Mouse (Mus musculus) liver, adult 2 months (tissue): Measurements from ENCODE around the gene Shox2.

Experiments
- CTCF ChIP-seq: fragments of 200-500 bp; IDR thresholded peaks from 2 replicates; pipeline ENCODE4 v1.5.1; 2011; ENCODE audit warnings: low read depth, low read length, control low read depth
- POLR2A ChIP-seq: fragments of 200-500 bp; IDR thresholded peaks from 2 replicates; pipeline ENCODE4 v1.6.1; 2011; ENCODE audit warnings: low read length, control low read depth; ENCODE audit not compliant: insufficient read depth; ENCODE audit errors: extremely low read depth

DNA sequence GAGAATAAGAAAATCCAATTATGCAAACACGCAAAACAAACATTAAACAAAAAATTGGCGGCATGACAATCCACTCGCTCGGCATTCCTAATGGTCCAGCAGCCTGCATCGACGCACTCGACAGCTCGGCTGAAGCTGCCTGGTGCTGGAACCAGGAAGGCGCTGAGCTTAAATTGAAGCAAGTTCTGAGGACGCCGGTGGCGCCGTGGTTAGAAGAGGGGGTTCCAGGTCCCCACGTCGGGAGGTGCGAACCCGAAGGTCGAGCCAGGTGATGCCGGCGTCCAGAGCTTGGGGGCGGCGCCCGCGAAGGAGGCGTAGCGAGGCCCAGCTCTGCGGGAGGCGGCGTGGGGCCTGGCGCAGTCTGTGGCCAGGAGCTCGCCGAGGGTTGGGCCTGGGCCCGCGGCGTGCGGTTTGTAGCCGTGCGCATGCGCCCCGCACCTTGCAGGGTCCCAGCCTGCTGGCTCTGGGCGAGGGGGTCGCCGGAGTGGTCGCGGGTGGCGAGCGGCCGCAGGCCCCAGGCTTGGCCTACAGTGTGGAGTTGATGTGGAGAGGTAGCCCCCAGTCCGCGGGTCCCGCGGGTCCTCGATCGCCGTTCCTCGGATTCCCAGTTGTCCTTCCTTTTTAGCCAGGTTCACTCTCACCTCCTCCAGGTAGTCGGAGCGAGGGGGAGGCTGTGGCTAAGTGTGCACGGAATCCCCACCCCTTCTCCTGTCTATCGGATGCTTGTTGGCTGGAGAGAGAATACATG is 4.1 kb upstream of the Shox2 start:
- TF ChIP-seq CTCF = no peak
- no peak for TF ChIP-seq POLR2A
